In genomic region chr1:34103713-34104172, GRCm38 (mm10) we compare ENCODE assay signal across 9 mouse cellular contexts.
A peak's percentile ranks its signal among the peaks of the same experiment; 100 is the strongest.
DNase-seq lines count a peak whose midpoint lies in the region; ATAC-seq lines count a peak whose summit lies in the region.
"Had no signal": no experiment of that assay in that cellular context is flagged by ENCODE, and none has a peak within 500 bp of the region (broad histone marks: within the 10 kb centered on the region; RNA-seq: fewer than 3 reads in every experiment).

No protein-coding gene starts in this region.

- H3K9ac ChIP-seq in hindbrain, embryonic 14.5 days, result no peak overlapping the region
- H3K9ac ChIP-seq in midbrain, embryonic 12.5 days (replicated peaks), result no peak overlapping the region; the same call in 1 of the 2 replicates

- no peak overlapping the region for H3K4me2 ChIP-seq in hindbrain, embryonic 14.5 days (replicated peaks)
- H3K4me2 ChIP-seq in midbrain, embryonic 12.5 days (replicated peaks), result peak overlapping the region; percentile 24

- H3K27me3 ChIP-seq in heart, embryonic 10.5 days (ENCODE audit: insufficient read depth, poor library complexity, severe bottlenecking), result no peaks in the 10 kb centered on the region
- no peaks in the 10 kb centered on the region for H3K27me3 ChIP-seq in hindbrain, embryonic 14.5 days (ENCODE audit: control insufficient read depth, insufficient read depth, low read length)
- no peaks in the 10 kb centered on the region for H3K27me3 ChIP-seq in midbrain, embryonic 12.5 days
- H3K27me3 ChIP-seq: CH12.LX had no signal

- H3K4me3 ChIP-seq in heart, embryonic 10.5 days, result peak overlapping the region; percentile 39
- no peak overlapping the region for H3K4me3 ChIP-seq in hindbrain, embryonic 14.5 days (replicated peaks; ENCODE audit: low read length)
- no peak overlapping the region for H3K4me3 ChIP-seq in midbrain, embryonic 12.5 days

- ATAC-seq in hindbrain, embryonic 14.5 days (ENCODE audit: low FRiP score), result peak; percentile 56; the same call in 1 of the 2 replicates
- 0 out of 2 replicates have a peak, but pooled peaks have one; percentile 47 for ATAC-seq in midbrain, embryonic 12.5 days (ENCODE audit: low FRiP score, low read depth)

- 3% methylated on average over 3 of the region's 3 CpGs for WGBS in heart, embryonic 10.5 days
- WGBS in hindbrain, embryonic 14.5 days, result 2% methylated on average over 3 of the region's 3 CpGs
- 1% methylated on average over 3 of the region's 3 CpGs for WGBS in midbrain, embryonic 12.5 days

- no peak for DNase-seq in heart, embryonic 10.5 days (ENCODE audit: low spot score)
- DNase-seq in heart, adult 8-10 months (ENCODE audit: low spot score), result no peak
- peak; percentile 69 for DNase-seq in embryo, embryonic 10 days (ENCODE audit: low spot score)
- DNase-seq in hindbrain, embryonic 14.5 days (ENCODE audit: low spot score), result no peak
- DNase-seq in spleen, postnatal 36 days (ENCODE audit: low spot score in 2 of 2), result no peak
- no peak for DNase-seq in cerebellum, postnatal 4 days (ENCODE audit: low spot score in 2 of 2)
- no peak for DNase-seq in frontal cortex, postnatal 36 days (ENCODE audit: low spot score in 2 of 2)

- peaks cover 38% of the 10 kb centered on the region for H3K4me1 ChIP-seq in heart, embryonic 10.5 days
- H3K4me1 ChIP-seq in hindbrain, embryonic 14.5 days (replicated peaks; ENCODE audit: control insufficient read depth, insufficient read depth, low read length), result peaks cover 22% of the 10 kb centered on the region
- H3K4me1 ChIP-seq in midbrain, embryonic 12.5 days, result peaks cover 33% of the 10 kb centered on the region

- H3K9me3 ChIP-seq in heart, embryonic 10.5 days, result no peaks in the 10 kb centered on the region
- no peaks in the 10 kb centered on the region for H3K9me3 ChIP-seq in hindbrain, embryonic 14.5 days (ENCODE audit: control insufficient read depth, low read length)
- H3K9me3 ChIP-seq in midbrain, embryonic 12.5 days, result no peaks in the 10 kb centered on the region

- no peaks in the 10 kb centered on the region for H3K36me3 ChIP-seq in heart, embryonic 10.5 days
- H3K36me3 ChIP-seq in hindbrain, embryonic 14.5 days (replicated peaks; ENCODE audit: control insufficient read depth, insufficient read depth), result no peaks in the 10 kb centered on the region
- H3K36me3 ChIP-seq in midbrain, embryonic 12.5 days, result no peaks in the 10 kb centered on the region

- peak overlapping the region; percentile 72 for H3K27ac ChIP-seq in heart, embryonic 10.5 days
- no peak overlapping the region for H3K27ac ChIP-seq in hindbrain, embryonic 14.5 days
- H3K27ac ChIP-seq in midbrain, embryonic 12.5 days (replicated peaks), result no peak overlapping the region
